Mouse (Mus musculus) kidney, postnatal 10 days (tissue): ENCODE measurements at regions not wholly inside any gene's neighbourhood (a gene's known extent, or its start where the extent isn't known, plus 50 kb on each side); places are given as distances from the start of the nearest gene placed in this dataset.
A peak's percentile ranks its signal among the peaks of the same experiment; 100 is the strongest.

Source experiments
- DNase-seq: peaks from one replicate; pipeline ENCODE4 v3.0.0; 2021; ENCODE audit warnings: mixed read lengths

DNA sequence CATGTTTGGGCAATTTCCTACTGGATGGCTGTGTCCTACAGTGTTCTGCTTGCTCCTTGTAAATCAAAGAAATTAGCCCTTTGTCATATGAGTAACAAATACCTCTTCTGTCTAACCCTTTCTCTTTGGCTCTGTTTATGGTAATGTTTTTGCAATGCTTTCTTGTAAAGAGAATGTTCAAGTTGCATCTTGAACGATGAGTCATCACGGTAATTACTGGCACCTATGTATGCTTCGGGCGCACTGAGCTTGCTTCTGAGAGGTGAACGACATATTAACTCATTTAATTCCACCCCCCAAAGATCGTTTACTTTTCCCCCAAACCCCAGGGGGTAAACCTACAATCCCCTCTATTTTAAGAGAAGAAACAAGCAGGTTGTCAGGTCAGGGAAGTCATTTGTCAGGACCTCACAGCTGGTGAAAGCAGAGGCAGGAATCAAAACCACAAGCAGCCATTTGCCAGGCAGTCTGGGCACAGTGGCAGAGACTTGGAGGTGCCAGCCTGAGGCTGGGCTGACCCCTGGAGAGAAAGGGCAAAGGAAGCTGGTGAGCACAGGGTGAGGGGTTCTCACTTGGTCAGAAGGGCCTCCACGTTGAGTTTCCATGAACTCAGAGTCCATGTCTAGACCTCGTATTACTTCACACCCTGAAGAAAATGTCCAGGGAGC, 87.6 kb upstream of the Atp1a1 start:
- no peak for DNase-seq

GRCm38 (mm10) chr3:101690779-101691178, 86.3 kb upstream of the Atp1a1 start:
- DNase-seq: no peak

DNA sequence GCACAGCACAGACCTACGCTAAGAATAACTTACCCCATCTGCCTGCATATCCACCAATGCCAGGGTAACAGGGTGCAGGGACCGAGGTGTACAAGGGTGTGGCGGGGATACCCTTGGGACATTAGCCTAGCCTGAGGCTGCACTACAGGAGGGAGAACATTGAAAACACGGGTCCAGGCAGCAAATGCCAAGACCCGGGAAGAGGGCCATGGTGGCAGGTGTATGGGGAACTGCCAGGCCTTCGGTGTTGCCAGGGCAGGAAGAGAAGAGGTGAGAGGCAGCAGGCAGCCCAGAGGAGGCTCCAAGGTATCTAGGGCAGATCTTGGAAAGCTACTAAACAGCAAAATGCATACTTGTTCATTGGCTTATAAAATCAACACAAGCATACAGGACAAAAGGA, 85.7 kb upstream of the Atp1a1 start:
- no peak for DNase-seq

- DNase-seq: no peak
These were observed 80.7 kb upstream of the Atp1a1 start for GRCm38 (mm10) chr3:101685203-101685602.

- DNase-seq: no peak
These were observed 68.5 kb upstream of the Atp1a1 start for GRCm38 (mm10) chr3:101672943-101673342.

DNA sequence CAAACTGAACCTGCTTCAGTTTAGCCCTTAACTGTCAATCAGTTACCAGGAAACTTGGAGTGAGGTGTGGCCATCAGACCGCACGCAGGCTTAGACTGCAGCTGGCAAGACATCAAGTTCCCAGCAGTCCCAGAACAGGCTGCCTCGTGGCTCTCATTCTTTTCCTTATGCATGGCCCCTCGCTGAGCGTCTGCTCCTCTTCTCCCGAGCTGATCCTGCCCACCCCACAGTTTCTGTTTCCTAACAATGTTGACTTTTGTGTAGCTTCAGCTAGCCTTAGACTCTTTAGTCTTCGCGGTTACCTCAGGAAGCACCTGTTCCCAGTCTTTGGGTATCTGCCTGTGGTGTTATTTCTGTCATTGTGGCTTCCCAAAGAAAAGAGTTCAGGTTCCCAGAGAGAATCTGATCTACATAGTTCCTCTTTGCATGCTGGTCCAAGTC, 66.1 kb upstream of the Atp1a1 start:
- peak; percentile 70 for DNase-seq

DNA sequence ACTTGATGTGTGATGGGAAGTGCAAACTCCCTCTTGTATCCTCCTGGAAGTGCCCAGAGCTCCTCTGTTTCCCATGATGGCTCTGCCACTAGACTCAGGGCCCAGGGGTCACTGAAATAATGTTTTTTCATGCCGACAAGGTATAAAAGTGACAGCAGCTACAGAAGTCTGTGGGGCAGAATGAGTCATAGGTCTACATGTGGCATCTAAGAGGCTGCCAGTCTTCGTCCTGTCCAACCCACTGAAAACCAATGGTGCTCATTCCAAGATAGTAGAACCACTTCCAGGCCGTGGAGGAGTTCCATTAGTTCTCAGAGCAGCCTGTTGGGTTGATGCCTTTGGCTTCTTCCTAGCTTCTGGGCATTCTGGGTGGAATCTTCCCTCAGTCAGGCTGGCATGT, 65.3 kb upstream of the Atp1a1 start:
- DNase-seq: no peak

DNA sequence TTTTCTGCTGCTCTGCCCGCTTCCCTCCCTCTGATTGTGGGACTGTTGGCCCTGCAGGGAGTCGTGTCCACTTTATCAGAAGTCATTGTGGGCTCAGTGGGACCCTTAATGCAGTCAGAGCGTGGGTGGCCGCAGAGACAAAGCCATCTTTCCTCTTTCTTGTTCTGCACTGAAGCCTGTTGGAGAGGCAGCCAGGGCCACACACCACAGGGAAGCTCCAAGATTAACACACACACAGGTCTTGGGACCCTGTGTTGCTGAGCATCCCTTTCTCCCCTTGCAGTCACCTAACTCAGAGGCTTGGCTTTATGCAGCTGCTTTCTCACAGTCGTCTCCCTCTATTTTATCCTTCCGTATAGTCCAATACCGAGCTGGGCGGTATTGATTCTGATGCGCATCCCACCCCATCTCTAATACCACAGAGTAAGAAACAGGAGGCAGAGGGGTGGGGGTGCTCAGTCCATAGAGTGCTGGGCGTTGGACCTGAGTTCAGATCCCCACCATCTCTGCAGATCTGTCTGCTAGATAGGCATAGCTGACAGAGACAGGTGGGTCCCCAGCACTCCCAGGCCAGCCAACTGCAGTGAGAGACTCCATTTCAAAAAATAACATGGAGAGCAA, 63.4 kb upstream of the Atp1a1 start:
- no peak for DNase-seq

GRCm38 (mm10) chr3:101667186-101667585, 62.7 kb upstream of the Atp1a1 start:
- peak; percentile 66 for DNase-seq

DNA sequence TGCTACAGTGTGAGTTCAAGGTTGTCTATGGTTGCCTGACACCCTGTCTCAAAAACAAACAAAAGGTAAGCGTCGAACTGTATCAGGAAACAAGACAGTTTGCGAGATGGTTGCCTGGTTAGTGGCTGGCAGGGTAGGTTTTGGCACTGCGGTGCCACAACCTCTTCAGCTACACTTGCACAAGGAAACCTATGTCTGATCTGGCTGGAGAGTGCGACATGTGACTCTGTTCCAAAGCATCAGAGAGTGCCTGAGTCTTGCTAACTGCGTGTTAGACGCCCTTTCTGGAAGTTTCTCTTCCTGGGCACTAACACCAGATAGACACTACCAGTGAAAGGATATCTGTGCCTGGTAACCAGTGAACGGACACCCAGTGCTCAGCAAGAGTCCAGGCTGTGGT, 62.1 kb upstream of the Atp1a1 start:
- no peak for DNase-seq

GRCm38 (mm10) chr3:101661184-101661992, 56.9 kb upstream of the Atp1a1 start:
- DNase-seq: peak; percentile 13

DNA sequence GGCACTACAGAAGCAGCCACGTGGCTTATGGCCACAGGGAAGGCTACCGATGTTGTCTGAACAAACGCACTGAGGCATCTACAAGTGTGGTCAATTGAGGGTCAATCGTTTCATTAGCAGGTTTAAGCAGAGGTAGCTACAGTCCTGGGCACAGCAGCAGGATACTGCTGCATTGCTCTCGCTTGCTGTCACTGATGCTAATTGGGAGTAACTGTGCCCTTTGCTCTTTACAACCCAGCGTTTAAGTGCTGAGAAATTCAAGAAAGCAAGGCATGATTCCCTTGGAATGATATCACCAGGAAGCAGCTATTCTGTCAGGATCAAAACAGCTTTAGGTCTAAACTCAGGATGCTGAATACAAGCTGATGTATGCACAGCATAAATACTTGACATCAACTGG, 56.2 kb upstream of the Atp1a1 start:
- no peak for DNase-seq

- no peak for DNase-seq
These were observed 55.7 kb upstream of the Atp1a1 start for GRCm38 (mm10) chr3:101660176-101660575.

- no peak for DNase-seq
These were observed 53.5 kb upstream of the Atp1a1 start for GRCm38 (mm10) chr3:101657979-101658378.

DNA sequence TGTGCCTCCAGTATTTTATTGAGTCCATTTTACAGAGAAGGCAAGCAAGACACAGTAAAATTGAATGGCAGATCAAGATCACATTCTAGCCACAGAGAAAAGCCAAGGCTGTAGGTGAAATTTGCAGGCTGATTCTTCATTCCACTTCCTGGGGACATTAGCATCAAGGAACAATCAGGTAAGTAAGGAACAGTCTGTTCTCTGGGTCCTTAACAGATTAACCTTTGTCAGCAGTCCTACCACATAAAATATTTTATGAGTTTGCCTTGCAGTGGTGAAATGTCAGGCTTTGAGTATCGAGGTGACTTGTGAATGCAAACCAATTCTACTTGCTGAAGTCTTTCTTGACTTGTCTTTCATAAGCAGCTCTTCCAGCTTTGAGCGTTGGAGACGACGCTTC, 50.2 kb upstream of the Atp1a1 start:
- DNase-seq: no peak
